Mouse (Mus musculus): ENCODE data around the gene P4hb. TPM values are rescaled to one million over a fixed set of nuclear protein-coding genes. Genes with fewer than 3 reads are reported as not detected.

The P4hb gene
- polyA plus RNA-seq, 1 experiment from 2014 or later, result 716 TPM

GRCm38 (mm10) chr11:120550810-120551440 lies 22.1 kb downstream of the P4hb start, which contains the start of gene Ppp1r27:
TSS of gene Ppp1r27 (minus strand) at chr11:120551132.
- no peak for ATAC-seq (ENCODE audit: low FRiP score, low TSS enrichment)
- 91% methylated on average over 28 of the region's 28 CpGs for WGBS
- peak within 1 kb of the TSS; percentile 91 for H3K4me2 ChIP-seq (replicated peaks; ENCODE audit: low read depth, low read length)
- H3K36me3 ChIP-seq (ENCODE audit: control insufficient read depth, insufficient read depth, low read length), result no peaks in the 10 kb centered on the region
- peak within 1 kb of the TSS; percentile 93 for H3K9ac ChIP-seq (ENCODE audit: low read depth, low read length)
- H3K27me3 ChIP-seq (ENCODE audit: control insufficient read depth, insufficient read depth, low read length), result no peaks in the 10 kb centered on the region
- peak within 1 kb of the TSS; percentile 94 for H3K4me3 ChIP-seq (ENCODE audit: low read length)
- H3K9me3 ChIP-seq (ENCODE audit: control insufficient read depth, low read length), result no peaks in the 10 kb centered on the region
- peaks cover 18% of the 10 kb centered on the region for H3K4me1 ChIP-seq (ENCODE audit: control insufficient read depth, insufficient read depth, low read length)
- H3K27ac ChIP-seq (ENCODE audit: low read depth, low read length), result peak within 1 kb of the TSS; percentile 93

- H3K4me3 ChIP-seq (ENCODE audit: low read length), result peak overlapping the region; percentile 94
- H3K9me3 ChIP-seq (ENCODE audit: control insufficient read depth, low read length), result no peaks in the 10 kb centered on the region
- H3K9ac ChIP-seq (ENCODE audit: low read depth, low read length), result peak overlapping the region; percentile 93
- peak overlapping the region; percentile 91 for H3K4me2 ChIP-seq (replicated peaks; ENCODE audit: low read depth, low read length)
- peak overlapping the region; percentile 93 for H3K27ac ChIP-seq (ENCODE audit: low read depth, low read length)
- H3K4me1 ChIP-seq (ENCODE audit: control insufficient read depth, insufficient read depth, low read length), result peaks cover 18% of the 10 kb centered on the region
- H3K36me3 ChIP-seq (ENCODE audit: control insufficient read depth, insufficient read depth, low read length), result no peaks in the 10 kb centered on the region
- ATAC-seq (ENCODE audit: low FRiP score, low TSS enrichment), result peak; percentile 21; the same call in 1 of the 2 replicates
- H3K27me3 ChIP-seq (ENCODE audit: control insufficient read depth, insufficient read depth, low read length), result no peaks in the 10 kb centered on the region
- 52% methylated on average over 11 of the region's 11 CpGs for WGBS
These were observed 22.9 kb downstream of the P4hb start for GRCm38 (mm10) chr11:120549986-120550809.

DNA sequence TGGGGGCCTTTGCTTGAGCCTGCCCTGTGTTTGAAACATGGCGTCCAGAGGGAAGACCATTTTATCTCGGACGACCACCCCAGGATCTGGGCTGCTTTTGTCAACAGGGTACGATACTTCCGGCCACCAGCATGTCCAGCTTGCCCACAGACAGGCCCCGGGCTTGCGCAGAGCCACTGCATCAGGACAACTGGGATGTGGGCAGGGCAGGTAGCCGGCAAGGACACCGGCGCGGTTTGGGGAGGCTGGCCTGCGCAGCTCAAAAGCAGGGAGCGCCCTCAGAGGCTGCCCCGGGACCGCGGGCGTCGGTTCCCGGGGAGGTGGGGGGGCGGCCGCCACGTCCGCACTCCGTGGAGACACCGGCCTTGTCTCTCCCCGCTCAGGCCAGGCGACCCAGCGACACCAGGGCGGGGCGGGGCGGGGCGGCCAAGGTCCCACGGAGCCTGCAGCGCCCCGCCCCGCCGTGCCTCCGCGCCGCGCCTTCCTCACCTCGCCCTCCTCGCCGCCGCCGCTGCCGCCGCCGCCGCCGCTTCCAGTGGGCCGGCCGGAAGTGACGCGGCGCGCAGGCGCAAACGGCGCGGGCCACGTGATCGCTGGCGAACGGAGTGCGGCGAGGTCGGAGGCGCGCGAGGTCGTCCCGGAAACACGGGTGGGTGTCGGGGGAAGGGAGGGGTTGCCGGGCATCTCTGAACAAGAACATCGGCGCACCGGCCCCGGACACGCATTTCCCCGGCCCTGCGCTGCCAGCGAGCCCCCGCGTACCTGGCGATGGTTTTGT lies 23.7 kb downstream of the P4hb start, which contains the start of gene Mcrip1:
Gene Mcrip1 (minus strand): TSS at position 560 of the 778 bp plus-strand sequence.
- under 1% methylated on average over 77 of the region's 87 CpGs for WGBS
- Histone ChIP-seq H3K9ac (ENCODE audit: low read depth, low read length) (peak within 1 kb of the TSS; percentile 93), H3K4me3 (ENCODE audit: low read length) (peak within 1 kb of the TSS; percentile 94), H3K27me3 (ENCODE audit: control insufficient read depth, insufficient read depth, low read length) (no peaks in the 10 kb centered on the region), H3K36me3 (ENCODE audit: control insufficient read depth, insufficient read depth, low read length) (peaks cover 6% of the 10 kb centered on the region; the same call in 1 of the 2 replicates), H3K9me3 (ENCODE audit: control insufficient read depth, low read length) (no peaks in the 10 kb centered on the region), H3K4me2 (replicated peaks; ENCODE audit: low read depth, low read length) (peak within 1 kb of the TSS; percentile 91), H3K27ac (ENCODE audit: low read depth, low read length) (peak within 1 kb of the TSS; percentile 93), H3K4me1 (ENCODE audit: control insufficient read depth, insufficient read depth, low read length) (peaks cover 18% of the 10 kb centered on the region)
- ATAC-seq (ENCODE audit: low FRiP score, low TSS enrichment), result peak; percentile 85

GRCm38 (mm10) chr11:120548786-120549167 lies 24.3 kb downstream of the P4hb start:
- Histone ChIP-seq H3K9me3 (ENCODE audit: control insufficient read depth, low read length) (no peaks in the 10 kb centered on the region), H3K27me3 (ENCODE audit: control insufficient read depth, insufficient read depth, low read length) (no peaks in the 10 kb centered on the region), H3K4me3 (ENCODE audit: low read length) (peak overlapping the region; percentile 94), H3K4me1 (ENCODE audit: control insufficient read depth, insufficient read depth, low read length) (peaks cover 18% of the 10 kb centered on the region), H3K4me2 (replicated peaks; ENCODE audit: low read depth, low read length) (peak overlapping the region; percentile 91), H3K27ac (ENCODE audit: low read depth, low read length) (peak overlapping the region; percentile 93), H3K36me3 (ENCODE audit: control insufficient read depth, insufficient read depth, low read length) (peaks cover 12% of the 10 kb centered on the region), H3K9ac (ENCODE audit: low read depth, low read length) (peak overlapping the region; percentile 93)
- WGBS, result 18% methylated on average over 7 of the region's 7 CpGs
- no peak for ATAC-seq (ENCODE audit: low FRiP score, low TSS enrichment)

- Histone ChIP-seq H3K4me2 (replicated peaks; ENCODE audit: low read depth, low read length) (peak overlapping the region; percentile 91), H3K4me3 (ENCODE audit: low read length) (peak overlapping the region; percentile 94; the same call in 1 of the 2 replicates), H3K9ac (ENCODE audit: low read depth, low read length) (peak overlapping the region; percentile 93), H3K27me3 (ENCODE audit: control insufficient read depth, insufficient read depth, low read length) (no peaks in the 10 kb centered on the region), H3K36me3 (ENCODE audit: control insufficient read depth, insufficient read depth, low read length) (peaks cover 18% of the 10 kb centered on the region), H3K9me3 (ENCODE audit: control insufficient read depth, low read length) (no peaks in the 10 kb centered on the region), H3K4me1 (ENCODE audit: control insufficient read depth, insufficient read depth, low read length) (peaks cover 18% of the 10 kb centered on the region), H3K27ac (ENCODE audit: low read depth, low read length) (0 out of 2 replicates have a peak overlapping the region, but pooled peaks have one; percentile 37)
- WGBS, result 81% methylated on average over 3 of the region's 3 CpGs
- ATAC-seq (ENCODE audit: low FRiP score, low TSS enrichment), result no peak
These were observed 24.8 kb downstream of the P4hb start for GRCm38 (mm10) chr11:120548214-120548613.

DNA sequence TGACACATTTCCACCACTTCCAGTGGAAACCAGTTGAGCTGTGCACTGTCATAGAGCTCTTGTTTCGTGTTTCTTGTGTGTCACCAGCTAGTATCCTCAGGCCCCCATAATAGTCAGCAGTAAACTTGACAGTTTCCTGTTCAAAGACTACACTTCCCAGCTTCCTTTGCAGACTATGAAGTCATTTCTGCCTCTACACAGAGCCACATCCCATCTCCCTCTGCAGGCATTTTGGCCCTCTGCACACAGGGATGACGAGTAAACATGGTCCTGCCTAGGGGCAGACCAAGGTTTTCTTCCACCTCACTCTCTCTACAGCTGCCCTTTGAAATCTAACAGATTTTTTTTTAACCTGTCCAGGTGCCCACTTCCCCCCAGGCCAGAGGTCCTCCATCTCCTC lies 25.6 kb downstream of the P4hb start:
- no peak overlapping the region for H3K27ac ChIP-seq (ENCODE audit: low read depth, low read length)
- H3K4me2 ChIP-seq (replicated peaks; ENCODE audit: low read depth, low read length), result no peak overlapping the region
- no peak overlapping the region for H3K4me3 ChIP-seq (ENCODE audit: low read length)
- 67% methylated on average over 2 of the region's 2 CpGs for WGBS
- peaks cover 25% of the 10 kb centered on the region for H3K36me3 ChIP-seq (ENCODE audit: control insufficient read depth, insufficient read depth, low read length)
- H3K27me3 ChIP-seq (ENCODE audit: control insufficient read depth, insufficient read depth, low read length), result no peaks in the 10 kb centered on the region
- no peak overlapping the region for H3K9ac ChIP-seq (ENCODE audit: low read depth, low read length)
- no peak for ATAC-seq (ENCODE audit: low FRiP score, low TSS enrichment)
- H3K4me1 ChIP-seq (ENCODE audit: control insufficient read depth, insufficient read depth, low read length), result peaks cover 18% of the 10 kb centered on the region
- H3K9me3 ChIP-seq (ENCODE audit: control insufficient read depth, low read length), result no peaks in the 10 kb centered on the region

- H3K4me2 ChIP-seq (replicated peaks; ENCODE audit: low read depth, low read length), result no peak overlapping the region
- ATAC-seq (ENCODE audit: low FRiP score, low TSS enrichment), result no peak
These were observed 27.1 kb downstream of the P4hb start for GRCm38 (mm10) chr11:120545964-120546363.

GRCm38 (mm10) chr11:120542376-120542775 lies 30.7 kb downstream of the P4hb start:
- Histone ChIP-seq H3K4me2 (replicated peaks; ENCODE audit: low read depth, low read length) (no peak overlapping the region), H3K9ac (ENCODE audit: low read depth, low read length) (no peak overlapping the region), H3K9me3 (ENCODE audit: control insufficient read depth, low read length) (no peaks in the 10 kb centered on the region), H3K36me3 (ENCODE audit: control insufficient read depth, insufficient read depth, low read length) (peaks cover 32% of the 10 kb centered on the region), H3K4me1 (ENCODE audit: control insufficient read depth, insufficient read depth, low read length) (peaks cover 20% of the 10 kb centered on the region), H3K4me3 (ENCODE audit: low read length) (no peak overlapping the region), H3K27me3 (ENCODE audit: control insufficient read depth, insufficient read depth, low read length) (no peaks in the 10 kb centered on the region), H3K27ac (ENCODE audit: low read depth, low read length) (no peak overlapping the region)
- ATAC-seq (ENCODE audit: low FRiP score, low TSS enrichment), result no peak
- WGBS, result 89% methylated on average over 6 of the region's 6 CpGs

More at GRCm38 (mm10) chr11:120545964-120546363, 27.1 kb downstream of the P4hb start:
- H3K4me3 ChIP-seq (ENCODE audit: low read length), result no peak overlapping the region
- H3K9ac ChIP-seq (ENCODE audit: low read depth, low read length), result no peak overlapping the region
- no peak overlapping the region for H3K27ac ChIP-seq (ENCODE audit: low read depth, low read length)
- no peaks in the 10 kb centered on the region for H3K9me3 ChIP-seq (ENCODE audit: control insufficient read depth, low read length)
- 99% methylated on average over 3 of the region's 3 CpGs for WGBS
- peaks cover 18% of the 10 kb centered on the region for H3K4me1 ChIP-seq (ENCODE audit: control insufficient read depth, insufficient read depth, low read length)
- no peaks in the 10 kb centered on the region for H3K27me3 ChIP-seq (ENCODE audit: control insufficient read depth, insufficient read depth, low read length)
- peaks cover 32% of the 10 kb centered on the region for H3K36me3 ChIP-seq (ENCODE audit: control insufficient read depth, insufficient read depth, low read length)

Measured in kidney, embryonic 14.5 days (tissue).